Mouse (Mus musculus) spleen, adult 12 weeks (tissue): ENCODE measurements around the gene Syne4.

Experiments
- DNase-seq: peaks from one replicate; pipeline ENCODE4 v3.0.0; 2022; ENCODE audit warnings: low spot score

Syne4 gene

DNA sequence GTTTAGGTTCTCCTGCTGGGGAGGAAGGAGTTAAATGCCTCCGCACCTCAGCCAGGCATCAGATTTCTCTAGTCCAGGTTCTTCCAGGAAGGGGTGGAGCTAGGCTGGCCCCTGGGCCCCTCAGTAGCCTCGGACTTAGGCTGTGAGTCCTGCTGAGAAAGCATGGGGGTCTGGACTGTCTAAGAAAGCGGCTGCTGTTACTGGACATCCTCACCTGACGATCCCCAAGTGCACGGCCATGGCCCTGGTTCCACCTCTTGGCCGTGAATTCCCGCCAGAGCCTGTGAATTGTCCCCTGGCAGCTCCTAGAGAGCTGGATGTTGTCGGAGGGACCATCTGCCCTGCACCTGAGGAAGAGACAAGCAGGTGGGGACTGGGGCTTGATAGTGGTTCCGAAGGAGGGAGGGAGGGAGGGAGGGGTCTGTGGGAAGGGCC is at the start of gene Syne4:
Gene Syne4 (plus strand): TSS at position 87 of the 435 bp plus-strand sequence.
- DNase-seq, result no peak

DNA sequence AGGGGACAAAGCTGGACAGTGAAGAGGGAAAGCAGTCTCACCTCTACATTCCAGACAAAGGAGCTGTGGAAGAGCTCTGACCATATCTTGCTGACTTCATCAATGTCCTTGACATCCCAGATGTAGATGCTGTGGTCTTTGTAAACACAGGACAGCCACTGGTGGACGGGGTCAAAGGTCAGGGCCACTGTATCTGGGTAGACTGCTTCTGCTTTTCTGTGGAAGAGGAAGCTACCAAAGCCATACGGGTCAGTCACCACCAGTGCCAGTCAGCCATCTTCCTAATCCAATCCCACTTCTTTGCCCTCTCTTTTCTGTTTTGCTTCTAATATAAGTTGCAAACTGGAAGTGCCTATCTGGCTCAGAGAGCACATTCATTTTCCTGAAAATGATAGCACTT is 49.6 kb upstream of the Syne4 start:
- DNase-seq, result no peak

DNA sequence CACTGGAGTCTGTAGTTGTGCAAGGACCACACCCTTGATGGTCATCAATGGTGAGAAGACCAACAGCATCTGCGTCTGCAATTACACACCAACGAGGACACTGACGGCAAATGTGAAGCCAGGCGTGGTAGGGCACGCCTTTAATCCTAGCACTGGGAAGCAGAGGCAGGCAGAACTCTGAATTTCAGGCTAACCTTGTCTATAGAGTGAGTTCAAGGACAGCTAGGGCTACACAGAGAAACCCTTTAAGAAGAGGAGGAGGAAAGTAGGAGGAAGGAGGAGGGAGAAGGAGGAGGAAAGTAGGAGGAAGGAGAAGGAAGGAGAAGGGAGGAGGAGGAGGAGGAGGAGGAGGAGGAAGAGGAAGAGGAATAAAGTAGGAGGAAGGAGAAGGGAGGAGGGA is 49.1 kb upstream of the Syne4 start:
- DNase-seq, result no peak

DNA sequence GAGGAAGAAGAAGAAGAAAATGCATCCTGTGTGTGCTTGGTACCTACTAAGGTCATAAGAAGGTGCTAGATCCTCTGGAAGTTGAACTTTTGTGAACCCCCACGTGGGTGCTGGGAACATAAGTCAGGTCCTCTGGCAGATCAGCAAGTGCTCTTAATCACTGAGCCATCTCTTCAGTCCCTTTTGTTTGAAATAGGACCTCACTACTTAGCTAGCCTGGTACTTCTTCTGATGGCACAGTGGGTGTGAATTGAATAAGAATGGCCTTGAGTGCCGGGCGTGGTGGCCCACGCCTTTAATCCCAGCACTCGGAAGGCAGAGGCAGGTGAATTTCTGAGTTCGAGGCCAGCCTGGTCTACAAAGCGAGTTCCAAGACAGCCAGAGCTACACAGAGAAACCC is 48.7 kb upstream of the Syne4 start:
- DNase-seq, result no peak

DNA sequence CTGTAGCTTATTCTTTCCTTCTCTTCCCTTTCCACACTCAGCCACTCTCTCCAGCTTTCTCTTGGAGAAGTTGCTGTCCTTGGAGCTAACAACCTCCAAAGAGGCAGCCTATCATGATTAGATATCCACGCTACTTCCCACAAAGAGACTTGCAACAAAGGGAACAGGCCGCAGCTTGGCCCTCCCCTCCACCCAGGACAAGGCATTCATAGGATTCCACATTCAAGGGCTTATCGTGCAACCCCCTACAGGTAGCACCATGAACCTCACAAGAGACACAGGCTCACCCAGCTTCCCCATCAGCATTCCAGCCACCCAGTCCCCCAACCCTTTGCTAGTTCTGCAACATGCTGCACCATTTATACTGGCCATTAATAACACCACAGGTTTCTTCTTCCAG is 47.8 kb upstream of the Syne4 start:
- no peak for DNase-seq

DNA sequence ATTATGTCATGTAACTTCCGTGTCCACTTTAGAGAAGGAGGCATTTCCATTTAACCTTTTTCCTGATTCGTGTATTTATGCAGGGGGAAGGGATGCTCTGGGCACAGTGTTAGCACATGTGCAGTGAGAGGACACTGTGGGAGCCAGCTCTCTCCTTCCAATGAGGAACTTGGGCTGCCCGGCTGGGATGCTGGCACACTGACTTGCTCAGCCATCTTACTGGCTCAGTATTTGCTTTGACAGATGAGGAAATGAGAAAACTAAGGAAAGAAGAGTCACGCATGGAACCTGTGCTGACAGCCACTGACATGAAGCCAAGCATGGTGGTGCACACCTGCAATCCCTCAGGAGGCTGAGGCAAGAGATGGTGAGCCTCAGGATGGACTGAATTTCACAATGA is 45.0 kb upstream of the Syne4 start:
- no peak for DNase-seq

DNA sequence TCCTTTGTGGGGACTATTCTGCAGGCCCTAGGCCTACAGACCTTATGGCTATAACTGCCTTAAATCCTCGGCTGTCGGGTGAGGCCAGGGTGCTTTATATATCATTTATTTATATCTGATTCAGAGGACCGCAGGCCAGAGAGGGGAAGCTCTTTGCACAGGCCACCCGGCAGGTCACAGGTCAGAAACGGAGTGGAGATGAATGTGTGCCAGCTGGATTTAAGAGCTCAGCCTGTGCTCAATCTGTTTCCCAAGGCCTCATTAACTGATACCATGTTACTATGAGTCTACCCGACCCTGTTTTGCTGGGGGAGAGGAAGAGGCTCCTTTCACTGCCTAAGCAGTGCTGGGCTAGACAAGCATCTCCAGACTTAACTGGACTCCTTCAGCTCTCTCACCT is 40.2 kb upstream of the Syne4 start:
- no peak for DNase-seq

DNA sequence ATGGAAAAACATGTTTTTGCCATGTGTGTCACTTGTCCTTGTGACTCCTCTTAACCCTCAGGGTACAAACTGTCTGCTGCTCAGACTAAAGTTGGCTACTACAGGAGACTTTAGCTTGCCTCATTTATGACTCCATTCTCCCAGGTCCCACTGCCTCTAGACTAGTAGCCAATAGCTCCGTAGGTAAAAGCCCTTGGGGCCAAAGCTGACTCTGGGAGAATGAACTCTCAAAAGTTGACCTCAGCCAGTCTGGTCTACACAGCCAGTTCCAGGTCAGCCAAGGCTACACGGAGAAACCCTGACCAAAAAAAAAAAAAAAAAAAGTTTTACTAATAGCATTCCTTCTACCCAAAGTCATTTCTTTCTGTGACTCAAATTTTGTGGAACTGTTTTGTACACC is 35.7 kb upstream of the Syne4 start:
- no peak for DNase-seq

DNA sequence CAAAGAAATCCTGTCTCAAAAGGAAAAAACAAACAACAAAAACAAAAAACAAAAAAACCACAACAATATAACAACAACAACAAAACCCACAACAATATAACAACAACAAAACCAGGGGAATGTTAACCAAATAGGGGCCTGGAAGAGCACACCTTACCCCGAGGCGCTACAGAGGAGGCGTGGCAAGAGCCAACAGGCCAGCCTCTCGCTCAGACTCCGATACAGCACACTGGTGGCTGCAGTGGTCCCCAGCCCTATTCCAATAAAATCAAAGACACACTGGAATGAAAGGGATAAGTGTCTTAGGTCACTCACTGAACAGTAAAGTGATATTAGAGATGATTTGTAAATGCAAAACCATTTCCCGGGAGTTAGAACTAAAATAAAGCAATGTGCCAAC is 35.1 kb upstream of the Syne4 start:
- DNase-seq, result no peak

DNA sequence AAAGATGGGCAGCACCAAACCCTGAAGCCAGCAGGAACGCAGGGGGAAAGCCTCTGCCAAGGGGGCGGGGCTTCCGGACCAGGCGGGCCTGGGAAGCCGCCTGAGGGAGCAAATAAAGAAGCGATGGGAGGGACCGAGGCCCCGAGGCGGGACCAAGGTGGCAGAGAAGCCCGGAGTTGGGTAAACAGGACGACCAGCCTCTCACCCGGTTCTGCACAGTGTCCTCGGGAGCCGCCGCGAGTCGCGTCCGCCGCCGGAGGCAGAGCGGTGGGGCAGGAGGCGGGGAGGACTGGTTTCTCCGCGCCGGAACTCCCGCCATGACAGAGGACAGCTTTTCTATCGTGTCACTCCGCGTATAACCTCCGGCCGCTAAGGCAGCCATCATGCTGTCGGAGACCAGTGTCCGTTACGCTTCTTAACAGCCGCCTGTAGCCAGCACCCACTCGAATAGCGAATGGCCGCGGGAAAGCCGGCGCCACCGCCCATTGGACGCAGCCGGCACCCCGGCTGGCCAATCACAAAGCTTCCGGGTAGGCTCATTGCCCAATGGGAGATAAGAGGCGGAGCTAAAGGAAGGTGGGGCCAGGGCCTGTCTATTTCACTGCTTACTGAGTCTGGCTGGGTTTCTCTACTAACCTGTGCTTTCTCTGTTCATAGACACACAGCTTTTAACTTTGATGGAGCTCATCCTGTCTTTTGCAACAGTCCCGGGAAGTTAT is 34.5 kb upstream of the Syne4 start, which contains the start of the genes Thap8 and Wdr62:
Gene Thap8 (plus strand): TSS at position 144 of the 719 bp plus-strand sequence.
Gene Wdr62 (minus strand): TSS at position 469 of the 719 bp plus-strand sequence.
- DNase-seq, result peak; percentile 88

DNA sequence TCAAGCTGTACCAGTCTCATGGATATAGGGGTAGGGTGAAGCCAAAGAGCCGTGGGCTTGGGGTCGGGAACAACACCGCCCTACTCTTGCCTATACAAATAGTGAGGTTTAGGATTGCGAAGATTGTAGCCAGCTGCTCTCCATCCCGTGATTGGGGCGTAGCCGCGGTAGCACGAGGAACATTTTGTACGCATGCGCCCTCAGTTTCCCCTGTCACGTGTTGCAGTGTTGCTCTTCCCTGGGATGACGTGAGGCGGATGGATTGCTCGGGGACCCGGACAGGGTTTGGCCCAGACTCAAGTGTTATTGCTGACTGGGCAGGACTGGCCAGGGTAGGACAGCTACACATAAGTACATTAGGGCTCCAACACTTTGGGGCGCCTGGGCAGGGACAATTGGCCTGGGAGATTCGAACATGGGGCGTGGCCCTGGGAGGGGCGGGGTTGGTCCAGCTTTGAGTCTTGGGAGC is 33.9 kb upstream of the Syne4 start:
- DNase-seq, result peak; percentile 71

DNA sequence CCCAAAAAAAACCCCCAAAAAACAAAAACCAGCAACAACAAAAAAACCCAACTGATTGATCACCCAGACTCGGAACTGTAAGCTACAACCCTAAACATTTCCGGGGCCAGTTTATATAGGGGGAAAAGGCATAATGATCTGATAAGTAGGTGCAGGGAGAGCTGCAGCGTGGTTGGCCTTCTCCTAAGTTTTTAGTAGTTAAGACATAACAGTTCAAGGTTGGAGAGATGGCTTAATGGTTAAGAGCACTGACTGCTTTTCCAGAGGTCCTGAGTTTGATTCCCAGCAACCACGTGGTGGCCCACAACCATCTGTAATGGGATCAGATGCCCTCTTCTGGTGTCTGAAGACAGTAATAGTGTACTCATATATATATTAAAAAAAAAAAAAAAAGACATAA is 33.1 kb upstream of the Syne4 start:
- DNase-seq, result no peak

DNA sequence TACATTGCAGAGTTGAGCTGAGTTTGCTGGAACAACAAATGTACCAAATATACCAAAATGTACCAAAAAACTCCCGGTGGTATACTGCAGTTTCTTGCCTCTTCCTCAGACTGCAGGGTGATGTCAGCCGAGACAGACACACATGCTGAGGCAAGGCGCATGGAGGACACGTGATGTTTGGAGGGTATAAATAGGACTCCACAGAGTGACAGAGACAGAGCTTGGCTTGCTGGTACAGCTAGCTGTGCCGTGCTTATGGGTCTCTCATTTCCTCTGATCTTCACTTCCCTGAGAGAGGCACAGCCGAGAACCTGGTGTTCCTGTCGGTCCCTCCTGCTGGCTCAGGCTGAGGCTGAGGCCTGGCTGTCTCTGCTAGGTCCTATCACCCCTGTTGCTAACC is 31.9 kb upstream of the Syne4 start:
- no peak for DNase-seq

DNA sequence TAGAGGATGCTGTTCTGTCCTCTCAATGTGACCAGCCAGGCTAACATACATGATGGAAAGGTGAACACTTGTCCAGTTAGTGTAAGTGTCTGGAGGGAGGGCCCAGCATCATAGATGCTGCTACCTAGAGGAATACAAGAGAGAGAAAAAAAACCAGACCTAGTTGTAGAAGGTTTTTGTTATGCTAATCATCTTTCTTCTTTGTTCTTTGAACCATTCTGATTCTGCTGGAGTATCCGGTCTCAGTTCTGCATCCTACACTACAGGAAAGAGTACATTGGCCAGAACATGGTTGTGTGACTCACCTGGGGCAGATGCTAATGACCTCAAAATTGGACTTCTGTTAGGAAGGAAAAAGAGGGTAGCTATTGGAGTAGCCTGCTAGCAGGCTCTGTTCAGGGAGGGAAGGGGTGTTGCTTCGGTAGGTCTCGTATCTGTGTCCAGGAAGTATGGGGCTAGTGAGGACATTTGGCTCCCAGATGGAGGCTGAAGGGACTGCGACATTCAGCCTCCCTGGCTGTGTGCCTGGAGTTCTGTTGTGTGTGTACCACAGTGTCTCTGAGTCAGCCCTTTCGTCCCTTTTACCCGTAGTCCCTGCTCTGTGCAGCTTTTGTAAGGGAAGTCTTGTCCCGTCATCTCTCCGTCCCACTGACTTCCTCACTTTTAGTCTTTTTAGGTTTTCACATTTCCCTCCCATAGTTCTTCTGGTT is 27.8 kb upstream of the Syne4 start:
- no peak for DNase-seq

DNA sequence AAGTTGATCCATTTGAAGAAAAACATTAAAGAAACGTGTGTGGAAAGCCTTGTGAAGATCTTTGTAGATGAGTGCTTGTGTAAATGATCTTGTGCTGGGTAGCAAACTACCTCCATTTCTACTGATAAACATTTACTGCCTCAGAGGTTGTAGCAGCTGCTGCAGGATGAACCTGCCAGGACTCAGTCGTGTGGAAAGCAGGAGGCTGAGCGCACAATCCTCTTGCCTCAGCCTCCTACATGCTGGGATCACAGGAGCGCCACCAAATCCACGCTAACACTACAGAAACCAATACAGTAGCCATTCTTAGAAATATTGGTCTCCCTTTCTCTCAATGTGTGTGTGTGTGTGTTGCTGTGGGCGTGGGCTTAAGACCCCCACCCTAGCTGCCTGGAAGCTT is 26.6 kb upstream of the Syne4 start:
- DNase-seq, result no peak

DNA sequence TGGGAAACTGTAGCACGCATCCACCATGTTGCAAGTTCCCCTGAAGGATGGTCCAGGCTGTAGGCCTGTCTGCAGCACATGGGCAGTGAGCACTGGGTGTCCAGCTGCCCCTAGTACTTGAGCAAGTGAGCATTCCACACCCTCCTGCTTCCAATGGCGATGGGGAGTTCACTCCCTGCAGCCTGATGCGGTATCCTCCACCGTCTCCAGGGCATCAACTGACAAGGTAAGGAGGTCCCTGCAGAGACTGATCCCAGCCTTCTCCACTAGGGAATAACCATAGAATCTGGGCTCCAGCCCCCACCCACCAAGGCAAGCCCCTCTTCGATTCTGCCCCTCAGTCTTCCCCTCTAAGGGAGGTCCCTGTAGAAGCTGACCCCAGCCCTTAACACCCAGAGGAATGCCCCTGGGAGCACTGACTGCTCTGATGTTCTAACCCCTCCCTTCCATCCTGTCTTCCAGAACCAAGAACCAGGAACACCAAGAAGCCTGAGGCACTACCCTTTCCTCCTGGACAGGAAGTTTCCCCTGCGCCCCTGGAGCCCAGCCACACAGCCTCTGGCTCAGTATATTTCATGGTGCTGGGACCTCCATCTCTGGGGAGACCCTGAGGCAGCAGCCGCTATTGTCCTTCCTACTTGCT is 25.4 kb upstream of the Syne4 start:
- DNase-seq, result no peak

DNA sequence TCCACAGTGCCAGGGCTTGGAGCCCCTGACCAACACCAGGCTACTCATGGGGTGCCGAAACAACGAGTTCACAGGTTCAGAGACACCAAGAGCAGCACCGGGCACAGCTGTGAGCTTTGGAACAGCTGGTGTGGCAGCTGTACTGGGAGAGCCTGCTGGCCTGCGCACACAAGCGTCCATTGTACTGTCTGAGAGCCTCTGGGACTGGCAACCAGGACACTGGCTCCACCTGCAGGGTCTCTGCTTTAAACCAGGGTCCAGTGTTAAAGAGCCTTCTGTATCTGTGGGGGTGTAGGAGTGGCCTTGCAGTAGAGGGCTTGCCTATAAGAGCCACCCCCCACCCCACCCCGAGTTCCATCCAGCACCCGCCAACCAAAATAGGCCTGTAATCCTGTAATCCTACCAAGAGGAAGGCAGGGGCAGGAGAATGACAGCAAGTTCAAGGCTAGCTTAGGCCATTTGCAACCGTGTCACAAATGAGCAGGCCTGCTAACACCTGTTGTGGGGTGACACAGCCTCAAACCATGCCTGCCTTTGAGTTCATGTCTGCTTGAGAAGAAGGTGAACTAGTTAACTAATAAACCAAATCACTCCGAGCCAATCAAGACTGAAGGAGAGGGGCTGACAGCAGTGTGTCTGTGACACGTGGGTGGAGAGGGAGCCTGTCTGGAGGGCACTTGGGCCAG is 24.8 kb upstream of the Syne4 start:
- no peak for DNase-seq

DNA sequence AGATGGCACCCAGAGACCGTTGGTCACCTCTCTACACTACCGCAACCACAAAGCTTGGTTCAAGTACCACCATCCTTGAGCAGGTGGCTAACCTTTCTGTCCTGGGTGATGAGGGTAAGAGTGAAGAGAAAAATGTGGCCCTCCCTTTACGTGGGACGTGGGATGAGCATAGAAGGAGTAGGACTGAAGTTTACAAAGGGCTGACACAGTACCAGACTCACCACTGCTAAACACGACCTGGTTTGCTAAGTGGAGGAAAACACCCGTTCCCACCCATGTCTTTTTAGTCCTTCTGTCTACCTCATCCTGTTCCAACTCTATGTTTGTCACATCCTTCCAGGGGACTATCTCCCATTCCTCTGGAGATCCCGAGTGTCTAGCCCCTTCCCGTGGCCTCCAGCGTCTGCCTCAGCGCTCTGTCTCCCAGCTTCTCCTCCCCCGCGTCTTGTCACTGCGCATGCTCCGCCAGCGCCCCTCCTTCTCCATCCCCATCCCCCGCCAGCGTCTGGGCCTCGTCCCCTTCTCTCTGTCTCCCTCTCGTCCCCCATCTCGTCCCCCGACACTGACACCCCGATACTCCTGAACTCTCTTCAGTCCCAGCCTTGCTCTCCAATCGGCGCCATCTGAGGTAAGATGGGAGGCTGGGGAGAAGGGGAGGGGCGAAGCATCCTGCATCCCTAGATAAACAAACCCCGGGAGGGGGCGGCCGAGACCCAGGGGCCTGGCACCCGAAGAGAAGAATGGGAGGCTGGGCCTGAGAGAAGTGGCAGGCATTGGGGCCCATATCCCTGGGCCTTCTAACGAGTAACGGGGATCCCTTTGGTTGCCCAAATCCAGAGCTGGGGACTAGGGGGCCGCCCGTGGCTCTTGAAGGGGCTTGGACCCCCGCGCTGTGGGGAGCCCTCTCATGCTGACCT is 23.1 kb upstream of the Syne4 start, which contains the start of gene Clip3:
Gene Clip3 (plus strand): TSS at position 514 of the 917 bp plus-strand sequence.
- DNase-seq, result no peak

DNA sequence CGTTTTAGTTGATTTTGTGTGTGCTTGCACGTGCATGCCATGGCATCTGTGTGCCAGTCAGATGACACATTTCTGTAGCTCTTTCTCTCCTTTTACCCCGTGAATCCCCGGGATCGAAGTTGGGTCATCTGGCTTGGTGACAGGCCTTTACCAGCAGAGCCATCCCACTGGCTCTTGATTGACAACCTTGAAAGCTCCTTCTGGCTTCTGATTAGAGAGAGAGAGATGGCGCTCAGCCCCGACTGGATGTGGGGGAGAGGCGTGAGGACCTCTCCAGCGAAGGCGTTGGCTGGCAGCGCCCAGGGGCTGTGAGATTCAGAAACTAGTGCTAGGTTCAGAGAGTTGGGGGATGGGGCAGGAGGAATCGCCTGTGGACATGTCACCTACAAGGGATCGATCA is 20.8 kb upstream of the Syne4 start:
- DNase-seq, result no peak

DNA sequence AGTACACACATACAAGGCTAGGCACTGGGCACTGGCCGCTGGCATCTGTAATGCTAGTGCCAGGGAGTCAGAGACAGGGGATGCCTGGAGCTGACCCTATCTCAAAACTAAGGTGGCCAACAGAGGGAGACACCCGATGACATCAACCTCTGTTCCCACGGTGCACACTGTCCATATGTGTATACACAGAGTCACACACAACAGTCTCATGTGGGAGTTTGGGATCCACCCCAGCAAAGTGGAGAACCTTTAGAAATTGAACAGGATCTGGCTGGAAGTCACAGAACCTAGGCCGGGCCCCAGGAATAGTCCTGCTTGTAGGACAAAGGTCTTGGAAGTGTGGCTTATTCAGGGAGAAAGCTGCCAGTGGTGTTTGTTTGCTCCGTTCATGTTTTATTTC is 20.3 kb upstream of the Syne4 start:
- DNase-seq, result no peak

DNA sequence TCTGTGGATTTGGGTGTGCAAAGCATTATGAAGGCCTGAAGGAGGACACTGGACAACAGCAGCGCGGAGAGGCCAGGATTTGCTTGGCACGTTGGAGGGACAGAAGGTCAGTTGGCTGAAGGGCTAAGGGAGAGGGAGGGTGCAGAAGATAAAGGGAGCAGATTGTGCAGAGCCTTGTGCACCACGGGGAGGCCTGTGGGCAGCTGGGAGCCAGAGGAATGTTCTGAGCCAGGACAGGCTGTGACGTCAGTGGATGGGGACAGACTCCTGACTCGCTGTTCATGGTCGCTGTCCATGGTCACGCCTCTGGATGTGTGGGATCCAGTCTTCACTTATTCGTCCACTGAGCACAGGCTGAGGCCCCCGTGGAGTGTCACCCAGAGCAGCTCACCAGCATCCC is 19.5 kb upstream of the Syne4 start:
- DNase-seq, result no peak
